Mouse (Mus musculus) midbrain, embryonic 11.5 days (tissue): Measurements from ENCODE around the gene Asb16. TPM values are rescaled to one million over a fixed set of nuclear protein-coding genes. Genes with fewer than 3 reads are reported as not detected.
A peak's percentile ranks its signal among the peaks of the same experiment; 100 is the strongest.
"Not testable (repeated sequence)": the region's sequence is repeated elsewhere in the genome, so short reads cannot be mapped to it uniquely, and the experiment has no call there.

Experiments used
- ATAC-seq: fragments of 200-750 bp; cut with Nextera tagmentation; 2 replicates; pipeline ENCODE4 v1.8.0; 2017; ENCODE audit warnings: moderate TSS enrichment, moderate library complexity; ENCODE audit not compliant: low FRiP score
- DNase-seq: peaks from one replicate; pipeline ENCODE4 v3.0.0; 2015; ENCODE audit warnings: low spot score; ENCODE audit errors: missing footprints
- H3K27ac ChIP-seq: fragments of 300-500 bp; sonication (generic); 2 replicates; pipeline ENCODE4 v1.5.1; 2014; ENCODE audit warnings: low read depth, low read length
- H3K27me3 ChIP-seq: fragments of 300-500 bp; sonication (generic); 2 replicates; pipeline ENCODE4 v1.6.1; 2014; ENCODE audit warnings: mild to moderate bottlenecking, low read length, moderate library complexity, mixed read lengths; ENCODE audit not compliant: control insufficient read depth, insufficient read depth
- H3K36me3 ChIP-seq: fragments of 300-500 bp; sonication (generic); 2 replicates; pipeline ENCODE4 v1.6.1; 2014; ENCODE audit warnings: mild to moderate bottlenecking, low read length, moderate library complexity, mixed read lengths; ENCODE audit not compliant: control insufficient read depth, insufficient read depth
- H3K4me1 ChIP-seq: fragments of 300-500 bp; sonication (generic); 2 replicates; pipeline ENCODE4 v1.6.1; 2014; ENCODE audit warnings: low read length; ENCODE audit not compliant: control insufficient read depth, insufficient read depth
- H3K4me2 ChIP-seq: fragments of 300-500 bp; sonication (generic); 2 replicates; pipeline ENCODE4 v1.6.1; 2014; ENCODE audit warnings: mild to moderate bottlenecking, moderate library complexity
- H3K4me3 ChIP-seq: fragments of 300-500 bp; sonication (generic); 2 replicates; pipeline ENCODE4 v1.5.1; 2014; ENCODE audit warnings: low read depth, low read length
- H3K9ac ChIP-seq: fragments of 300-500 bp; sonication (generic); 2 replicates; pipeline ENCODE4 v1.6.1; 2014; ENCODE audit warnings: low read length
- H3K9me3 ChIP-seq: fragments of 300-500 bp; sonication (generic); 2 replicates; pipeline ENCODE4 v1.6.1; 2016; ENCODE audit warnings: low read length; ENCODE audit not compliant: control insufficient read depth
- WGBS: fragments of 180-500 bp; shearing (Covaris S2); extraction: QIAGEN DNeasy Blood & Tissue Kit; methylation state at CpG from one replicate; pipeline ENCODE4 v1.1.7; 2014; 5-methylcytosine and 5-hydroxymethylcytosine counted together
- polyA plus RNA-seq: library from polyadenylated mRNA; unstranded; fragments of >200 nt; fragmentation: Nextera tagmentation; extraction: Ambion mirVana; gene quantifications from 2 replicates; pipeline ENCODE4 v1.2.1, GENCODE M21; 2014

The Asb16 gene
- polyA plus RNA-seq, 1 experiment from 2014 or later = 0.08 TPM

DNA sequence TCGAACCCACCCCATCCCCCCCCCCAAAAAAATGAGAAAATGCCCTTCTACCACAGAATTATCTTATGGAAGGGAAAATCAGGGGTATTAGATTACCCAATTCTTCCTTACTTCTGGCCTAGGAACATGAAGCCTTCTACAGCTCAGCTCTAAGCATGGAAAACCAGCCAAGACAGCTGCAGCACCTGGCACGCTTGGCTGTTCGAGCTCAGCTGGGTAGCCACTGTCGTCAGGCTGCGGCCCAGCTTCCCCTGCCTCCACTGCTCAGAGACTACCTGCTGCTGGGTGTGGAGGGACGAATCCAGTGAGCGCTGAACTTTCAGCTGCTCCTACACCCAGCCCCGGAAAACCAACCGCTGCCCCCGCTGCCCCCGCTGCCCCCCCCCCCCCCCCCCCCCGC, 9.2 kb downstream of the Asb16 start:
- no peak for ATAC-seq
- H3K9me3 ChIP-seq = no peaks in the 10 kb centered on the region
- H3K9ac ChIP-seq = no peak overlapping the region
- no peak for DNase-seq
- no peaks in the 10 kb centered on the region for H3K36me3 ChIP-seq
- no peak overlapping the region for H3K4me2 ChIP-seq
- H3K27me3 ChIP-seq = peaks cover 5% of the 10 kb centered on the region
- H3K4me3 ChIP-seq = no peak overlapping the region
- peaks cover 4% of the 10 kb centered on the region for H3K4me1 ChIP-seq
- 48% methylated on average over 9 of the region's 12 CpGs for WGBS
- no peak overlapping the region for H3K27ac ChIP-seq

DNA sequence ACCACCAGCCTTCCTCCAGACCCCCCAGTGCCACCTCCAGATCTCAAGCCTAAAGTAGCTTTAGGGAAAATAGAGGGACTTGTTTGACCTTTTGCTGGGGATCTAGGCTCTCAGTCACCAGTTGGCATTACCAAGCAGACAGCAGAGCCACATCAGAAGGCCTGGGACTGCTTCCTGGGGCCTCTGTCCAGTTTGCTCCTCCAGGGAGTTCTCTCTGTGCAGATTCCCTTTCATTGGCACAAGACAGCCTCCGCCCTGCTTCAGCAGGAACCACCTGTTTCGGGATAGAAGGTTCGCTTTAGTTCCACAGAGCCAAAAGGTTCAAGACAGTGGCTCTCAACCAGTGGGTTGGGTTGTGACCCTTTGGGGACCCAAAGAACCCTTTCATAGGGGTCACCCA, 11.1 kb downstream of the Asb16 start:
- no peak overlapping the region for H3K27ac ChIP-seq
- DNase-seq (no peak), ATAC-seq (no peak)
- WGBS = 89% methylated on average over 3 of the region's 3 CpGs
- no peak overlapping the region for H3K4me3 ChIP-seq
- H3K36me3 ChIP-seq = no peaks in the 10 kb centered on the region
- no peak overlapping the region for H3K9ac ChIP-seq
- H3K4me2 ChIP-seq = no peak overlapping the region
- peaks cover 4% of the 10 kb centered on the region for H3K4me1 ChIP-seq
- H3K9me3 ChIP-seq = no peaks in the 10 kb centered on the region
- peaks cover 5% of the 10 kb centered on the region for H3K27me3 ChIP-seq

DNA sequence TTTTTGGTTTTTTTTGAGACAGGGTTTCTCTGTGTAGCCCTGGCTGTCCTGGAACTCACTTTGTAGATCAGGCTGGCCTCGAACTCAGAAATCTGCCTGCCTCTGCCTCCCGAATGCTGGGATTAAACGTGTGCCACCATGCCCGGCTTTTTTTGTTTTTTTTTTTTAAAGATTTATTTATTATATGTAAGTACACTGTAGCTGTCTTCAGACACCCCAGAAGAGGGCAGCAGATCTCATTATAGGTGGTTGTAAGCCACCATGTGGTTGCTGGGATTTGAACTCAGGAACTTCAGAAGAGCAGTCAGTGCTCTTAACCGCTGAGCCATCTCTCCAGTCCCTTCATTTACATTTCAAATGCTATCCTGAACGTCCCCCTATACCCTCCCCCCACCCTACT, 11.7 kb downstream of the Asb16 start:
- not testable (repeated sequence) for H3K27ac ChIP-seq, H3K36me3 ChIP-seq, H3K4me3 ChIP-seq, H3K27me3 ChIP-seq, H3K9ac ChIP-seq, H3K4me2 ChIP-seq, H3K9me3 ChIP-seq, ATAC-seq, H3K4me1 ChIP-seq
- peak; percentile 31 for DNase-seq
- 72% methylated on average over 6 of the region's 6 CpGs for WGBS

DNA sequence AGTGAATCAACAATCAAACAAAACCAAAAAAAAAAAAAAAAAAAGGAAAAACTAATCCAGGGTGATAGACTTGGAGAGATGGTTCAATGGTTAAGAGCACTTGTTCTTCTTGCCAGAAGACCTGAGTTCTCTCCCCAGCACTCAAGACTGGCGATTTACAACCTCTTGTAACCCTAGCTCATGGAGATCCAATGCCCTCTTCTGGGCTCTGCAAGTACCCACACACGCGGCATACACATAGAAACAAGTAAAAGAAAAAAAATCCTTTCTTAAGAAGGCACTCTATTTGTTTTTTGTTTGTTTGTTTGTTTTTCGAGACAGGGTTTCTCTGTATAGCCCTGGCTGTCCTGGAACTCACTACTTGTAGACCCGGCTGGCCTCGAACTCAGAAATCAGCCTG, 15.4 kb downstream of the Asb16 start:
- peaks cover 3% of the 10 kb centered on the region; the same call in 1 of the 2 replicates for H3K36me3 ChIP-seq

DNA sequence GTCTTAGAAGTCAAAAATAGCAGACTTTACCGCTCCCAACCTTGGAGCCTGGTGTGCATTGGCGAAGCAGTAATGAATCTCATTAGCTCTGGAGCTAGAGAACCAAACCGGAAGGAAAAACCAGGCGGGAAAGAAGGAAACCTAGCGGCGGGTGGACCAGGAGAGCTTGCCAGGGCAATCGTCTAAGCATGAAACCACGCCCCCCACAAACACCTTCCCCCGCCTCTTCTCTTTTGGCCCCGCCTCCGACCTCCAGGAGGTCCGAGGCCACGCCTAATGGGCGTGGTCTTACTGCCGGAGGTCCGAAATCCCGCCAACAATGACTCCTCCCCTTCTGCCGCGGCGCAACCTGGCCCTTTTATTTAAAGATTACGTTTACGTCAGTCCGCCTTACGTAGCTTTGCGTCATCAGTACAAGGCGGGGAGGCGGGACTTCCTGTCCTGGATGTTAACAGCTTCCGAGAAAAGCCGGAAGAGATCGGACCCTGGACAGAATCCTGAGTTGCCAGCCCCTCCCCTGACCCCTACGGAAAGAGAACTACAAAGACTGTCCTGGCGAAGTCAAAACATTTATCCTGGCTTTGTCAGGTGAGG, 16.1 kb downstream of the Asb16 start, which contains the start of gene Tmub2:
TSS of gene Tmub2 (plus strand) at position 431 of the 594 bp plus-strand sequence.
- peaks cover 4% of the 10 kb centered on the region; the same call in 1 of the 2 replicates for H3K4me1 ChIP-seq
- no peaks in the 10 kb centered on the region for H3K9me3 ChIP-seq
- peak within 1 kb of the TSS; percentile 78 for H3K4me2 ChIP-seq
- ATAC-seq (peak; percentile 90), DNase-seq (peak; percentile 99)
- H3K9ac ChIP-seq = peak within 1 kb of the TSS; percentile 79
- peak within 1 kb of the TSS; percentile 80 for H3K4me3 ChIP-seq
- 0 out of 2 replicates have a peak within 1 kb of the TSS, but pooled peaks have one; percentile 54 for H3K27ac ChIP-seq
- under 1% methylated on average over 32 of the region's 32 CpGs for WGBS
- H3K27me3 ChIP-seq = no peaks in the 10 kb centered on the region
- H3K36me3 ChIP-seq = peaks cover 3% of the 10 kb centered on the region; the same call in 1 of the 2 replicates

More for the DNA sequence above, 15.4 kb downstream of the Asb16 start:
- Histone ChIP-seq H3K4me2 (peak overlapping the region; percentile 78; the same call in 1 of the 2 replicates), H3K27me3 (no peaks in the 10 kb centered on the region), H3K4me3 (peak overlapping the region; percentile 80; the same call in 1 of the 2 replicates), H3K27ac (no peak overlapping the region), H3K9ac (no peak overlapping the region), H3K4me1 (peaks cover 4% of the 10 kb centered on the region; the same call in 1 of the 2 replicates), H3K9me3 (no peaks in the 10 kb centered on the region)
- no peak for ATAC-seq
- DNase-seq = no peak
- WGBS = 88% methylated on average over 6 of the region's 6 CpGs

DNA sequence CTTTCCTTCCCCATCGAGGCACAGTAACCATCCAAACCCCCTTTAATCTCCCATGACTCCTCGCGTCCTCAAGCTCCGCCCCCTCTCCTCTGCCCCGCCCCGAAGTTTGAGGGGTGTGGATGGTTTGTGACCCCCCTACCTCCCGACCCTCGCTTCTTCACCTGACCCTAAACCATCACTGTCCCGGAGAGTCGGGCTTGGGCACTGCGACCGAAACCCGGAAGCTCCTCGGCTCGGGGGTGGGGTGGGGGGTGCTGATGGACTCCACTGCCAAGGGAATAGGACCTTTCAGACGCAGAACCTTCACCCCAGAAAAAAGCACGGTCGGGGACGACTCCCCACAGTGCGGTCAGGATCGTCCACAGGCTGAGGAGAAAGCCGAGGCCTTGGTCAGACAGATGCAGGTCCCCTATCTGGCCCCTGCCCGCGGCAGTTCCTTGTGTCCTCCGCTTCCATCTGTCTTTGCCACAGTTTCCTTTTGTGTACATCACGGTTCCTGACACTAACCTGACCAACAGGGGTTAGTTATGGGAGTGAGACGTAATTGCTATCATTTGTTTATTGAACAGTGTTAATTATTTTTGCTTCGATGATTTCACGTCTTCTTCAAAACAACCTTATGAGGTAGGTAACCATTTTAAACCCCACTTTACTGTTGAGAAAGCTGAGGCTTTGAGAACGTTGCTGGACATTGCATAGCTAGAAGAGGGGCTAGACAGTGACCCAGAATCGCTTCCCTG, 16.7 kb downstream of the Asb16 start:
- H3K27me3 ChIP-seq = no peaks in the 10 kb centered on the region
- H3K4me2 ChIP-seq = peak overlapping the region; percentile 78
- peak overlapping the region; percentile 80 for H3K4me3 ChIP-seq
- no peaks in the 10 kb centered on the region for H3K9me3 ChIP-seq
- peaks cover 4% of the 10 kb centered on the region; the same call in 1 of the 2 replicates for H3K4me1 ChIP-seq
- ATAC-seq = peak; percentile 72
- WGBS = 7% methylated on average over 31 of the region's 31 CpGs
- H3K9ac ChIP-seq = peak overlapping the region; percentile 79
- peaks cover 4% of the 10 kb centered on the region; the same call in 1 of the 2 replicates for H3K36me3 ChIP-seq
- DNase-seq = no peak
- 0 out of 2 replicates have a peak overlapping the region, but pooled peaks have one; percentile 54 for H3K27ac ChIP-seq

DNA sequence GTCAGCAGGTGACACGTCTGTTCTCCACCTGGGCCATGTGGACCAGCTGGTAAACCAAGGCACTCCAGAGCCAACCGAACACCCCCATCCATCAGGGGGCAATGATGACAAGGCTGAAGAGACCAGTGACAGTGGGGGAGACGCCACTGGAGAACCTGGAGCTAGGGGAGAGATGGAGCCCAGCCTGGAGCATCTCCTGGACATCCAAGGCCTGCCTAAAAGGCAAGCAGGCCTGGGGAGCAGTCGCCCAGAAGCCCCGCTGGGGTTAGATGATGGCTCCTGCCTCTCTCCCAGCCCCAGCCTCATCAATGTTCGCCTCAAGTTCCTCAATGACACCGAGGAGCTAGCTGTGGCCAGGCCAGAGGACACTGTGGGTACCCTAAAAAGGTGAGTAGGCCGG, 18.9 kb downstream of the Asb16 start:
- Histone ChIP-seq H3K9me3 (no peaks in the 10 kb centered on the region), H3K27me3 (no peaks in the 10 kb centered on the region), H3K27ac (no peak overlapping the region), H3K36me3 (peaks cover 20% of the 10 kb centered on the region), H3K4me2 (no peak overlapping the region), H3K4me1 (peaks cover 4% of the 10 kb centered on the region; the same call in 1 of the 2 replicates), H3K4me3 (no peak overlapping the region), H3K9ac (no peak overlapping the region)
- ATAC-seq = no peak
- 93% methylated on average over 8 of the region's 8 CpGs for WGBS
- DNase-seq = no peak

DNA sequence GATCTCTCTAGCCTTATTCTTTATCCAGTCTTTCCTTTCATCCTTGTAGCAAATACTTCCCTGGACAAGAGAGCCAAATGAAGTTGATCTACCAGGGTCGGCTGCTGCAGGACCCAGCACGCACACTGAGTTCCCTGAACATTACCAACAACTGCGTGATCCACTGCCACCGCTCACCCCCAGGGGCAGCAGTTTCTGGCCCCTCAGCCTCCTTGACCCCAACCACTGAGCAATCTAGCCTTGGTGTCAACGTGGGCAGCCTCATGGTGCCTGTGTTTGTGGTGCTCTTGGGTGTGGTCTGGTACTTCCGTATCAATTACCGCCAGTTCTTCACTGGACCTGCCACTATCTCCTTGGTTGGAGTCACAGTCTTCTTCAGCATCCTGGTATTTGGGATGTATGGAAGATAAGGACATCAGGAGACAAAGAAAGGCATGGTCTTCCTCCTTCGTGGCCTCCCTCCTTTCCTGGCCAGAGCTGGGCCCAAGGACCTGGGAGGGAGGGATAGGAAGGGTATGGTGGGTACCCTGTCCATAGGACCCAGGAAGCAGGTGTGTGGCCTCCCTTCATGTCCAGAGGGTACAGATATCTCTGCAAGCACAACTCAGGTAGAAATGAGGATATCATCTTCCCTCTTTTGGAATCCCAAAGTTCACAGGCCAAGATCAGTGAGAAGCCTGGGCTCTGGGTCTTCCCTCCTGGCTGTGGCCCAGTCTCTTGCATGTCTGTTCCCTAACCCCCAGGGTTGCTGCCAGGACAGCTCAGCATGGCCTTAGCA, 19.7 kb downstream of the Asb16 start:
- H3K4me2 ChIP-seq = no peak overlapping the region
- peaks cover 22% of the 10 kb centered on the region for H3K36me3 ChIP-seq
- H3K4me3 ChIP-seq = no peak overlapping the region
- no peak overlapping the region; the same call in 1 of the 2 replicates for H3K27ac ChIP-seq
- peaks cover 4% of the 10 kb centered on the region; the same call in 1 of the 2 replicates for H3K4me1 ChIP-seq
- ATAC-seq = no peak
- no peak overlapping the region for H3K9ac ChIP-seq
- 90% methylated on average over 8 of the region's 8 CpGs for WGBS
- peak; percentile 81 for DNase-seq
- no peaks in the 10 kb centered on the region for H3K27me3 ChIP-seq
- no peaks in the 10 kb centered on the region for H3K9me3 ChIP-seq
